Mouse (Mus musculus) gastrocnemius, adult 2 months (tissue): ENCODE measurements around the gene Recql. TPM values are rescaled to one million over a fixed set of nuclear protein-coding genes. Genes with fewer than 3 reads are reported as not detected.

Experiments
- DNase-seq: peaks from one replicate; pipeline ENCODE4 v3.0.0; 2022
- H3K27ac ChIP-seq: fragments of 200-600 bp; 2 replicates; pipeline ENCODE4 v1.8.1; 2022; ENCODE audit warnings: mild to moderate bottlenecking
- H3K4me3 ChIP-seq: fragments of 200-600 bp; 2 replicates; pipeline ENCODE4 v1.8.1; 2022; ENCODE audit warnings: mild to moderate bottlenecking, moderate library complexity
- CTCF ChIP-seq: fragments of 200-600 bp; IDR thresholded peaks from 2 replicates; pipeline ENCODE4 v1.8.1; 2022; ENCODE audit warnings: antibody characterized with exemption, mild to moderate bottlenecking, moderate library complexity
- intact Hi-C: fragments of 180-260 bp; cut with DNase I; formaldehyde crosslinking; loops from one replicate; pipeline ENCODE4 v1.15.1; 2025
- total RNA-seq, 2 experiments: library from RNA; stranded (reverse); gene quantifications; 2 replicates each; pipeline ENCODE4 v1.2.3; 2021

The Recql gene
- total RNA-seq, 2 experiments from 2014 or later = 5.8 to 6.2 TPM

DNA sequence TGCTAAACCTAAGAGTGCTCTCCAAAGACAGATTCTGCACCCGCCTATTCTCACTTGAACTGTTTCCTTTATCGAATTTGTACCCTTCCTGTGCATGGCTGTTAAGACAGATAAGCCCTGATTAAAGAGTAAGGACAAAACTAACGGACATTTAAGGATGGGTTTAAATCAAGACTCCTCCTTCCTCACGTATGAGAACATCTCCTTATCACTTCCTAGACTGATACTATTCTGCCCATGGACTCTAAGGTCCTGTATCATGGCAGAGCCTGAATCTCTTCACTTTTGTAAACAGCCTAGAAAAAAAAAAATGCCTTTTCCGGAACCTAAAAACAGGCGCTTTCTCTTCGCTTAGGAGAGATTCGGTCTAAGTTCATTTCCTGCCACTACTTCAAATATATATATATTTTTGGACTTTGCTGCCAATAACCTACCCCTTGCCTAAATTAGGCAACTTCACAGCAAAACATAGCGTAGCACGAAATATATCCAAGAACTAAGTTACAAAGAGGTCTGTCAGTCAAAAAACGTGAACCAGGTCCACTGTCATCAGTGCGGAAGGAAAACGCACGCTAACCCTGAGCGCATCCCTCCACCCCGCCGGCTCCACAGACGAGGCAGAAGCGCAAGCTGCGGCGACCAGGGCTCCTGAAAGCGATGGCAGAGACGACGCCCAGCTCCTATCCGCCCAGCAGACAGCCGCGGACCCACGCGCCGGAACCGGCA lies 439 bp downstream of the Recql start:
- no peak for TF ChIP-seq CTCF
- peak overlapping the region; percentile 95 for H3K4me3 ChIP-seq
- no peak for DNase-seq
- H3K27ac ChIP-seq = peak overlapping the region; percentile 90
- intact Hi-C loops = loop anchor here (5.0 kb wide), 3 partner anchors 39 to 371 kb away; partner anchors contain the start of genes Cmas and Pyroxd1

DNA sequence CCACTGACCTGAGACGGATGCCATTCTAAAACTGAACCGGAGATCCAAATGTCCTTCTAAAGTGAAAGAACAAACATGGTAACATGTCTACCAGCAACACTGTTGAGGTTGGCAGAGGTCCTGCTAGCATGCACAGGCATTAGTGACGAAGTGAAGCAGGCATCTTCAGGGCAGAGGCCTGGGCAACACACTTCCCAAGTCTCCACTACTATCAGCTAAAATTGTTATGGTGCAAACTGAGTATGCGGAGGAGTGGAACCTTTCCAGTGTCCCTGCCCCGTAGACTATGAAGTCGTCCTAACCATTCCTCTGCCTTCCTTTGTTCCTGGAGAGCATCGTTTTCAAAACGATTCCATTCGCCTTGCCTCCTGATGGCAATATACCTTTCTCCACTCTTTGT lies 2.4 kb downstream of the Recql start:
- no peak for DNase-seq
- no peak for TF ChIP-seq CTCF
- Histone ChIP-seq H3K4me3 (no peak overlapping the region), H3K27ac (no peak overlapping the region)
- intact Hi-C loops = no loop called here

DNA sequence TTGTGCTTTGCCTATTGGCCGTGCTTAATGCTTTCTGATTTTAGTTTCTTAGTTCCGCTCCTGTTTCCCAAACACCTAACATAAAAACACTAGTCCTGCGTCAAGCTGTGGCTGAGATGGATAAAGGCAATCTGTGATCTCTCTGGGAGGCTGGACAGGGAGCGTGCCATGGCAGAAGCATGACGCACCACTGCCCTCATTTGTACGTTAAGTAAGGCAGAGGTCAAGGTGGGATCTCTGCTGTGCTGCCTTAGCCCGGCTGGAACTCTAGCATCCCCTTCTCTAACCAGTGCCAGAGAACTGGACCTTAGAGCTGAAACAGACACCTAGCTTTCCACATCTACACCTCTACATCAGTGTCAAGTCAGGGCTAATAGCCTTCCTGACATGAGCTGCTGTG lies 5.3 kb downstream of the Recql start:
- intact Hi-C loops = no loop called here
- TF ChIP-seq CTCF = no peak
- DNase-seq = no peak
- Histone ChIP-seq H3K4me3 (no peak overlapping the region), H3K27ac (no peak overlapping the region)

GRCm38 (mm10) chr6:142379961-142380360 lies 6.9 kb downstream of the Recql start:
- intact Hi-C loops = no loop called here
- no peak for TF ChIP-seq CTCF
- no peak overlapping the region for H3K4me3 ChIP-seq
- no peak for DNase-seq
- H3K27ac ChIP-seq = no peak overlapping the region

DNA sequence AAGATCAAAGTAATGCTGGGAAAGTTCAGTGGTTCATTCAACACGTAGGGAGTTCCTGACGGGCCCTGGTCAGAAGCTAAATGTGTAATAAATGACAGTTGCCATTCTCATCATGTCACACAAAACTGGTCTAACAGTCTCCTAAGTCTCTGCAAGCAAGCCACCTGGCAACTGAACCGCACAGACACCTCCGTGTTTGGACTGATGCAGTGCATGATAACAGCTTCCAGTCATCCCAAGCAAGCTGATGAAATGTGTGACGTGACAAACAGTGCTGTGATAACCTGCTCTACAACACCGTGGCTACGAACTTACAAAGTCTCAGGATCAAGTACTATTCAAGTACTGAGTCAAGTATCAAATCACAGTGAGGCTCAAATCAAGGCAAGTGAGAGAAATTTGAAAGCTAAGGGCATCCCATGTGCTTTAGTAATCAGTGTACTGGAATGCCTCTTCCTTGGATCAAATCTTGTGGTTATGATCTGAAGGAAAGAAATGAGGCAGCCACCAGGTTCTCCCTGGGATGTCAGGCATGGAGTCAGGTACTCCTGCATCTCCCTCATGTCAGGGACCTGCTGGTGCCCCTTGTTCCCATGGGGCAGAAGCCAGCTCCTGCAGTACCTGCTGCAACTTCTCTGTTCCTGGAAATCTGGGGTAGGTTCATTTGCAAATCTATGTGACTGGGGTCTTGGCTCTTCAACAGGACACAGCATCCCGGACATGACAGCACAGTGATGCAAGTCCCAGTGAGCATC lies 8.1 kb downstream of the Recql start:
- no peak for DNase-seq
- Histone ChIP-seq H3K4me3 (no peak overlapping the region), H3K27ac (no peak overlapping the region)
- no peak for TF ChIP-seq CTCF
- intact Hi-C loops = no loop called here

GRCm38 (mm10) chr6:142377081-142377480 lies 9.8 kb downstream of the Recql start:
- intact Hi-C loops = no loop called here
- DNase-seq = no peak
- no peak for TF ChIP-seq CTCF
- no peak overlapping the region for H3K27ac ChIP-seq
- no peak overlapping the region for H3K4me3 ChIP-seq

DNA sequence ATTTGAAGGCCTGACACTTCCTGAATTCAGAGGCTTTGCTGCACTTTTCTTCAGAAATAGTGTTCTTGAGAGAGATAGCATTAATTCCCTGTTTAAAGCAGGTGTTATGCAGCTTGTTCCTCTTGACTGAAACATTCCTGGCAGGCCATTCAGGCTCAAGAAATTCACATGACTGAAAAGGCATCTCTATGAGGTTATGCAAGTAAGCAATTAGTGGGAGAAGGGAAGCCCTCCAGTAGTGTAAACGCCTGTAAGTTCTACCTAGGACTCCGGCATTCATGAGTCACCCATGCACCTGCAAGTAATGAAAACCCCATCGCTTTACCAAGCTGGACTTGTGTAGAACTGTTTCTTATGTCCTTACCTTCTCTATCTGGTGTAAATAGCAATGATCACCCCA lies 17.3 kb downstream of the Recql start:
- no peak for DNase-seq
- H3K4me3 ChIP-seq = no peak overlapping the region
- no peak for TF ChIP-seq CTCF
- no peak overlapping the region for H3K27ac ChIP-seq
- intact Hi-C loops = no loop called here

DNA sequence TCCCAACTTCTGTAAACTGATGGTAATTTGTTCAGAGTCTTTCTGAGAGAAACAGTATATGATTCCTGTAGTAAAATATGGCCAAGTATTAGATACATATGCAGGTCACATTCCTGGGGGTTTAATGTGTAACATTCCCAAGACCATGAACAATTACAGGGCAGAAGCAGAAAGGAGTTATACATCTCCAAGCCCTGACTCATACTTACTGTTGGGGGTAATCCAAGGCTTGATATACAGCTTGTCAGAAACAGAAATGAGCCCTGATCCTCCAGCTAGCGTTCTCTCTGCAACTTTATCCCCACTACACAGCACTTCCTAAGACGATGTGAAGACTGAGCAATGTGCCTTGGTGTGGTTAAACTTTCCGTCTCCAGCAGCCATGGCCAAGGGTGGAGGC lies 19.3 kb downstream of the Recql start:
- Histone ChIP-seq H3K27ac (no peak overlapping the region), H3K4me3 (no peak overlapping the region)
- DNase-seq = no peak
- no peak for TF ChIP-seq CTCF
- intact Hi-C loops = no loop called here

- no peak overlapping the region for H3K27ac ChIP-seq
- DNase-seq = no peak
- no peak overlapping the region for H3K4me3 ChIP-seq
- TF ChIP-seq CTCF = no peak
- intact Hi-C loops = no loop called here
Measured at GRCm38 (mm10) chr6:142366473-142367018, 20.3 kb downstream of the Recql start.

DNA sequence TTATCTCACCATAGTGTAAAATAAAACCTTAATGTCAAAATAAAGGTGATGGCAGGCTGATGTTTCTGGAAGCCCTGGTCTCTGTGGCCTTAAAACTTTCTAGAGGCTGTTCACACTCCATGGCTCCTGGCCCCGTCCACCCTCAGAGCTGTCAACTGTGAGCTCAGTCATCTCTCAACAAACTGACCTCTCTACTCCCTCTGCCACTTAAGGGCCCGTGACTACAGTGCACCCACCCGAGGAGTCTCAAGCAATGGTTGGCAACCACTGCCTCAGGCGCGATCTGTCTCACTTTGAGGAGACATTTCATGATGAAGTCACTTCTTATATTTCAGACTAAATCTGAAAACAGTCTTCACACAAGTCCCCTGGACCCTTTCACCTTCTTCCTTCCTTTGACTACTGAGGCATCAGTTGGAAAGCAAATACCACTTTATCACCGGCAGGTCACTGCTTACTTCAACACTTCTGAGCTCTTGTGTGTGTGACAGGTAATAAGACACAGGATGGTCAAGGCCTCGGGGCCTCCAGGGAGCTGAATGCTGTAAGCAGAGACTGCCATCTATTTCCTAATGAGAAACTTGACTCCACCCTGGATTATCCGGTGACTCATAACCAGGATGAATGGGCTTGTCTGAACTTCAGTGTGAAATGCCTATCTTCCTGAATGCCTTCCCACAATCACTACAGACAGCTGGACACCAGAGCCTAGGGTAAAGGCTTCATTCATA lies 21.0 kb downstream of the Recql start:
- H3K4me3 ChIP-seq = no peak overlapping the region
- no peak for TF ChIP-seq CTCF
- no peak overlapping the region for H3K27ac ChIP-seq
- intact Hi-C loops = no loop called here
- no peak for DNase-seq

DNA sequence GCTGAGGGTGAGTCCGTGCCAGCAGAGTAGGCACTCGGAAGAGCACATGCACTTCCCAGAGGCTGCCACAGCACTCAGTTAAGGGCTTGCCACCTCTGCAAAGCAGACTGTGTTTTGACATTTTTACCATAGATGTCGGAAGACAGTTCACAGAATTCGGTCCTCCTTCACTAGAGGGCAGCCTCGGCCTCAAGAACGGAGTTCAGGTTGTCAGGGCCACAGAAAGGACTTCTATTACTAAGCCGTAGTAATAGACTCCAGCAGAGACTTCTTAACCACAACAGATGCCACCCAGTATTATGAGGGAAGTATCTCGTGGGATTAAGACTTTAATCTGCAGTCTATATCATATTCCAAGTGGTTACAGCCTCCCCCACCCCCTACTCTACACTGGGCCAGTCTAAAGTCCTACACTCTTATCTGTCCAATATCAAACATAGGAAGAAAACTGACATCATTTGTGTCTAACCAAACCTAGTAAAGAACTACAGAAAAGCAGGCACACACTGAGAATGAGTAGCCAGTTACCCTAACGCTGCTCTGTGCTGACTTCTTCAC lies 23.8 kb downstream of the Recql start:
- intact Hi-C loops = no loop called here
- no peak overlapping the region for H3K4me3 ChIP-seq
- peak; percentile 18; the same call in 1 of the 2 replicates for TF ChIP-seq CTCF
- H3K27ac ChIP-seq = no peak overlapping the region
- DNase-seq = no peak

DNA sequence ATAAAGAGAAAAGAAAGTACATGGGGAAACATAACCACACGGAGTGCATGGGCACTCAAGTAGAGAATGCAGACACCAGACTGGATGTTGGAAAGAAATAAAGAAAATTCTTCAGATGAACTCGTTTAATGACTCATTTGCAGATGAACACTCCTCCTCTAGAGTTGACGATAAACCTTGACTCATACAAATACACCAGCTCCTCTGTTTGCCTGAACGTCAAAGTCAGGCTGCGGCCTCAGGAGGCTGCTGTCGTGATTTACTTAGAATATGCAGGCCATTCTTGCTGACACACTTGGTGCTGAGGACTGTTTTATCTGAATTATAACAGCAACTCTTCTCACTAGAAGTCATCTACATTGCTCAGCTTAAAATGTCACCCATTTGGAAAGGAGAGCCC lies 24.9 kb downstream of the Recql start:
- no peak for DNase-seq
- no peak for TF ChIP-seq CTCF
- intact Hi-C loops = no loop called here
- no peak overlapping the region for H3K4me3 ChIP-seq
- no peak overlapping the region for H3K27ac ChIP-seq
